Mouse (Mus musculus): Measurements from ENCODE around the gene Arfgap3.

DNA sequence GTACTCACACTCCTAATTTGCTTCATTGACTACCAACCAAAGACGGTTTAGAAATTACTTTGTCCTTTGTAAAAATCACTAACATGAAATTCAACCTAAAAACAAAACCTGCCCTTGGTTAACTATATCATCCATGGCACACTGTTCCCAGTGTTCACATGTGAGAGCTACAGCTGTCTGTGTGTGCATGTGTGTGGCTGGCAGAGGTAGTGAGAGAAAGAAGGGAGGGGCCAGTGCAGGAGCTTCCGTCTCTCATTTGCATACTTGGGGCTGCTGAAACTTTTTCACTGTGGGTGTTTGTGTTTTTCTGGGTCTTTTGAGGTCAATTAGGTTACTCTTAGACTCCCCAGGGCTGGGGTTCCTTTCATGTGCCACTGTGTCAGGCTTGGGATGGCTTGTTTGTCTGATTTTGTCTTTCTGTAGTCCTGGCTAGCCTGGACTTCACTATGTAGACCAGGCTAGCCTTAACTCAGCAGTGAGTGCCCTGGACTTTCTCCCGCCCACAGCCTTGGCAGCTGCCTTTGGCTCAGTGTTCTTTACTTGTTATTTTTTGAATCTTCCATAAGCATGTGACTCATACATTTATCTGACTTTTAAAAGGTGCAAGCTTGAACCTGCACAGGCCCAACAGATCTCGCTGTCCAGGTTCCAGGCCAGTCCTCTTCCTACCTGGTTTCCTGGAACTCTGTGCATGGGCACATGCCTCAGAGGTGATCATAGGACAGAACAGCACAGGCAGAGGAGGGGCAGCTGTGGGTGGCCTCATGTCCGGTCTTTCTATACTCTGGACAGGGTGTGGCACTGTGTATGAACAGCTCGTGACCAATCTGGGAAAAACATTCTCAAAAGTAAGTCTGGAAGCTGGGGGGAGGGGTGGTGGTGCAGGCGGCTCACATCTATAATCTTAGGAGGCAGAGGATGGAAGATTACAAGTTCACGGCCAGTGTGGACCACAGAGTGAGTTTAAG, 11.9 kb downstream of the Arfgap3 start:
- TF ChIP-seq CTCF (IDR thresholded peaks at IDR 0.05; ENCODE audit: insufficient read depth, low read depth, low read length) (no peak), POLR2A (IDR thresholded peaks at IDR 0.05; ENCODE audit: insufficient read depth, low read depth, low read length) (no peak)
